Mouse (Mus musculus) liver, postnatal 0 days (tissue): ENCODE results near the gene Stk10.

Experiments
- CTCF ChIP-seq: sonication (generic); IDR thresholded peaks from 2 replicates; pipeline ENCODE4 v1.5.1; 2016; ENCODE audit warnings: antibody characterized with exemption, low read depth
- EP300 ChIP-seq: IDR thresholded peaks from 2 replicates; pipeline ENCODE4 v1.6.1; 2016; ENCODE audit warnings: antibody characterized with exemption, low read depth, mild to moderate bottlenecking

- no peak for TF ChIP-seq CTCF
- TF ChIP-seq EP300 = no peak
Measured at GRCm38 (mm10) chr11:32627900-32628299, 94.8 kb downstream of the Stk10 start.
